Mouse (Mus musculus) testis, postnatal 10 days (tissue): ENCODE measurements around the gene Mcl1.
"Not testable (repeated sequence)": the region's sequence is repeated elsewhere in the genome, so short reads cannot be mapped to it uniquely, and the experiment has no call there.

ENCODE experiments used
- DNase-seq: peaks from one replicate; pipeline ENCODE4 v3.0.0; 2021; ENCODE audit warnings: low spot score

Mcl1 gene

GRCm38 (mm10) chr3:95658236-95658867 lies at the start of gene Mcl1:
Gene Mcl1 (plus strand): TSS chr3:95658788.
- peak; percentile 96 for DNase-seq

GRCm38 (mm10) chr3:95609195-95609594 lies 49.4 kb upstream of the Mcl1 start:
- DNase-seq, result no peak

- no peak for DNase-seq
These were observed 44.6 kb upstream of the Mcl1 start for GRCm38 (mm10) chr3:95613996-95614395.

- DNase-seq, result no peak
These were observed 40.1 kb upstream of the Mcl1 start for GRCm38 (mm10) chr3:95618511-95618910.

GRCm38 (mm10) chr3:95621241-95621640 lies 37.3 kb upstream of the Mcl1 start:
- no peak for DNase-seq

GRCm38 (mm10) chr3:95622421-95622820 lies 36.2 kb upstream of the Mcl1 start:
- DNase-seq, result not testable (repeated sequence)

- peak; percentile 33 for DNase-seq
These were observed 35.0 kb upstream of the Mcl1 start for GRCm38 (mm10) chr3:95623551-95623950.

- not testable (repeated sequence) for DNase-seq
These were observed 34.5 kb upstream of the Mcl1 start for GRCm38 (mm10) chr3:95623991-95624515.

- DNase-seq, result peak; percentile 94
These were observed 33.7 kb upstream of the Mcl1 start, which contains the start of gene Ensa for GRCm38 (mm10) chr3:95624628-95625503. Gene Ensa (plus strand): TSS chr3:95624993.

GRCm38 (mm10) chr3:95627763-95628162 lies 30.8 kb upstream of the Mcl1 start:
- DNase-seq, result no peak

GRCm38 (mm10) chr3:95629755-95630154 lies 28.8 kb upstream of the Mcl1 start:
- DNase-seq, result no peak

GRCm38 (mm10) chr3:95630856-95631255 lies 27.7 kb upstream of the Mcl1 start:
- DNase-seq, result no peak

GRCm38 (mm10) chr3:95631304-95631703 lies 27.3 kb upstream of the Mcl1 start:
- no peak for DNase-seq

- no peak for DNase-seq
These were observed 25.7 kb upstream of the Mcl1 start for GRCm38 (mm10) chr3:95632648-95633588.

- DNase-seq, result no peak
These were observed 23.0 kb upstream of the Mcl1 start for GRCm38 (mm10) chr3:95635636-95636035.

GRCm38 (mm10) chr3:95636072-95636471 lies 22.5 kb upstream of the Mcl1 start:
- DNase-seq, result no peak

GRCm38 (mm10) chr3:95639694-95640093 lies 18.9 kb upstream of the Mcl1 start:
- no peak for DNase-seq

GRCm38 (mm10) chr3:95643097-95643496 lies 15.5 kb upstream of the Mcl1 start:
- DNase-seq, result no peak

GRCm38 (mm10) chr3:95645313-95646235 lies 13.0 kb upstream of the Mcl1 start:
- DNase-seq, result no peak

GRCm38 (mm10) chr3:95648016-95648415 lies 10.6 kb upstream of the Mcl1 start:
- DNase-seq, result no peak
